Mouse (Mus musculus): ENCODE results near the gene Atpif1. TPM values are rescaled to one million over a fixed set of nuclear protein-coding genes. Genes with fewer than 3 reads are reported as not detected.

The Atpif1 gene
- total RNA-seq, 1 experiment from 2014 or later: 357 TPM

DNA sequence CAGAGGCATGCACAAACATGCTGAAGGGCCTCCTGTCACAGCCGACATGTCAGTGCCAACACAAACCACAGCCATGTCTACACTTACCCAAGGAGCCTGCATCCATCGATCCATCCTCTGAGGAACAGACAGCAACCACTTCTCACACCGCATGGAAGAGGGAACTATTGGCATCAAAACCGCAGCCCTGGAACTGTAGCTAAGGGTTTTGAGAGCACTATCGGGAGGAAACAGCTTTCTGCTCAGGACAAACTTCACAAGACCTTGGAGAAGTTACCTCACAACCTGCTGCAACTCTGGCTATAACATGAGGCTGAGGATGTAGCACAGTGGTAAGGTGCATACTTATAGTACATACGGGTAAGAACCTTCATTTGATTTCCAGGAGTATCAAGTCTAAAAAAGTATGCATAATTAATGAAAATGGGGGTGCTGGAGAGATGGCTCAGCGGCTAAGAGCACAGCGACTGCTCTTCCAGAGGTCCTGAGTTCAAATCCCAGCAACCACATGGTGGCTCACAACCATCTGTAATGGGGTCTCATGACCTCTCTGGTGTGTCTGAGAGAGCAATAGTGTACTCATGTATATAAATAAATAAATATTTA, 5.4 kb downstream of the Atpif1 start:
- DNase-seq: no peak

DNA sequence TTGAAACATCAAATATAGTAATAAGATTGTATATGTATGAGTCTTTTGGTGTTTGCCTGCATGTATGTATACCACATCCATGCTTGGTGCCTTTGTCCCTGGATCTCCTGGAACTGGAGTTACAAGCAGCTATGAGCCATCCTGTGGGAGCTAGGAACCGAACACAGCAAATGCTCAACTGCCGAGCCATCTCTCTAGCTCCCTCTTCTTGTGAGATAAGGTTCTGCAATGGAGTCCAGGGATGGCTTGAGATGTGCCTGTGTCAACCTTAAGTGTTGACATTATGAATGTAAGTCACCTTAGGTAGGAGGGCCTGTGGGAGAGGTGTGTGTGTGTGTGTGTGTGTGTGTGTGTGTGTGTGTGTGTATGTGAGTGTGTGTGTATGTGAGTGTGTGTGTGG, 6.8 kb downstream of the Atpif1 start:
- DNase-seq: no peak

DNA sequence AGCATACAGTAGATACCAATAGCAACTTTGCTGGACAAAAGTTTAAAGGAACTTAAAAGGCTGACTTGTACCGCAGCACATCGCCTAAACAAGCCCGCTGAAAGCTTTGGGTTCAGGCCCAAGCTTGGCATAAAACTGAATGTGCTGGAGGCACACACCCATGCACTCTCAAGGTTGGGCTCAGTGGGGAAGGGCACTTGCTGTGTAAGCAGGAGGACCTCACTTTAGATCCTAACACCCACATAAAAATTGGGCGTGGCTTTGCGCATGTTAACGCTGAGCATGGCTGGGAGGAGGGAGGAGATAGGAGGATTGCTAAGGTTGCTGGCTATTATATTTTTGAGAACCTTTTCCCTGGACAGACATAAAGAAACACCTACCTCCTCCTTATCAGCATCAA, 8.7 kb downstream of the Atpif1 start:
- DNase-seq: no peak

DNA sequence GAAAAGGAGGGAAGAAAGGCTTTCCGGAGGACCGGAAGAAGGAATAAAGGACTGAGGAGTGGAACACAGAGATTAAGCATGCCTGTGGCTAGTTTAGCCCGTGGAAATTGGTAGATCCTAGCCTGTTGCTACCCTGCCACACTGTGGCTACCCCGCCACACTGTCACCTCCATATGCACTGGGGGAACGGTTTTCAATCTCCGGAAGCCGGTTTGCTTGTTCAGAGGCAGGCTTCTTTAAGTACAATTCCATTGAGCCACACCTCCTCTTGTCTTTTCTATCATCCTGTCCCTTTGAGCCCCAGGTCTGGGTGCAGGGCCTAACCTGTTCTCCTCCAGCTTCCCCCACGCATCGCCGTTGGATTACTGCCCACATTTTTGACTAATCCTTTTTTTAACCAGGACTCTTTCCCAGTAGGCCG, 9.1 kb downstream of the Atpif1 start:
- no peak for DNase-seq

DNA sequence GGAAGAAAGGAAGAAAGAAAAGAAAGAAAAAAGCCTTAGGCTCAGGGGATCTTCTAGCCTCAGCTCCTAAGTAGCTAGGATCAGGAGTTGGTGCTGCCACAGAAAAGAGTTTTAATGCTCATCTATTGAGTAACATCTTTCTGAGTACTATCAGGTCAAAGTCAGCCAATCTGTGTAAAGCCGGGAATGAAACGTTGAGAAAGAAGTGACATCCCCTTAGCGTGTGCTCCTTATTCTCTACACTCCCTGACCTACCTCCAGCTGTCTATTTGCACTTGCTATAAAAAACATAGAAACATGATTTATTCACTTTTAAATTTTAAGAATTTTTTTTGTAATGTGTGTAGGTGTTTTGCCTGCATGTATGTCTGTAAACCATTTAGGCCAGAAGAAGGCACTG, 14.3 kb downstream of the Atpif1 start:
- no peak for DNase-seq

DNA sequence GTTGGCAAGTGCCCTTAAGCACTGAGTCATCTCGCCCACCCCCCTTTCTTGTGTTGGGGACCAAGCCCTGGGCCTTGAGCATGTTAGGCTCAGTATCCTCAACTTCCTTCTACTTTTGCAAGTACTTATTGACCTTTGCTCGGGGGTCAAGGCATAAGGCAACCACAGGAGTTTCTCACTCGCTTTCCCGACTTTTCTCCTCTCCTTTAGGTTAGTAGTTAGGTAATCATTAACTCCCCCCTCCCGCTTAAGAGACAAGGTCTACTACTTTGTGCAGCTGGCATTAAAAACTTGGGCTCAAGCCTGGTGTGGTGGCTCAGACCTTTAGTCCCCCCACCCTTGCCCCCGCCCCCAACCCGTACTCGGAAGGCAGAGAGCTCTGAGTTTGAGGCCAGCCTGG, 15.4 kb downstream of the Atpif1 start:
- no peak for DNase-seq

DNA sequence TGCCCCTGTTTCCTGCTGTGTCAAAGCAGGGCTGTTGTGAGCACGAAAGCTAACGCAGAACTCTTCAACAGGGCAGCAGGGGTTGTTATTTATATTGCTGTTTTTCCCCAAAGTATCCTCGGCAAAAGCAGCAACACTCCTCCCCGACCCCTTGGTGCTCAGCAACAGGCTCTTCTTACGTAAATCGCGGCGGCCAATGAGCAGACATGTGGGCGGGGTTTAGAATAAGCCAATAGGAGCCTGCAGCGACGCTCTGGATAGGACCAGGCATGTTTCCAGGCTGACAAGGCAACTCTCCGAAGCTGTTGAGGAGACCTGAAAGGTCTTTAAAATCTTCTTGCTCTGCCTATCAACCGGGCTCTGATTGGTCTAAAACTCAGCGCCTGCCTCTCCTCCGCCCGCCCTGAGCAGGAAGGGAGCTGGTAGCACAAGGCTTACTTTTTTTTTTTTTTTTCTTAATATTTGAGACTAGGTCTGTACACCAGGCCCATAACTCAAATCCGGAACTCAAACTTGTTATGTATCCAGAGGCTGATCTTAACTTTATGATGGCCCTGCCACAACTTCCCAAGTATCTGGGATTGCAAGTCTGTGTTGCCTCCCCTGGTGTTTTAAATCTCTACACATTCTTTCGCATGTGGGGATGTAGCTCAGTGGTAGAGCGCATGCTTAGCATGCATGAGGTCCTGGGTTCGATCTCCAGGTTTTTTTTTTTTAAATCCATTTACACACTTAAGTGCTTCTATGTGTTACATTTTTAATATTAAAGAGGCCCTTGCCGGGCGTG, 17.9 kb downstream of the Atpif1 start:
- DNase-seq: peak; percentile 95

DNA sequence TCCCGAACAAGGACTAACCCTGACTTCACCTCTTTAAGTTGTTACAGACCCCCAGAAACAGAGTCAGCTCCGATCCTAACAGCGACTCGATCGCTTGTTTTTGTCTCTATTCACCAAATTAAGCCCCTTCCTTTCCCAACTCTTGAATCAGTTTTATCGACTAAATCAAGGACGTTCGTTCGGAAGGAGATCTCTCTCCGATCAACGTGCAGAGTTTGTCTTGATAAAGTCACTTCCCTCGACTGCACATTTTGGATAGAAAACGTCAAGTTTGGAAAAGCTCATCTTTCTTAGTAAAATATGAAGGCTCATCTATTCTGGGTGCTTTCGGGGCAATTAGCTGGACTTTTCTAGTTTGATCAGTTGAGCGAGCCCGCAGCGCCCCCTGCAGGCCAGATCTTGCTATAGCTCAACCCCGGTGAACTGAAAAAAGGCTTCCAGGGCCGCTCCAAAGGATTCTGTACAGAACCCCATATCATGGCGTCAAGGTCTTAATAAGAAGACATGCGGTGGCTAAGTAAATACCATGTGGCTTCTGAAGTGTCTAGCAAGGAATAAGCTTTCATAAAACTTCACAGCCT, 18.8 kb downstream of the Atpif1 start:
- peak; percentile 92 for DNase-seq

DNA sequence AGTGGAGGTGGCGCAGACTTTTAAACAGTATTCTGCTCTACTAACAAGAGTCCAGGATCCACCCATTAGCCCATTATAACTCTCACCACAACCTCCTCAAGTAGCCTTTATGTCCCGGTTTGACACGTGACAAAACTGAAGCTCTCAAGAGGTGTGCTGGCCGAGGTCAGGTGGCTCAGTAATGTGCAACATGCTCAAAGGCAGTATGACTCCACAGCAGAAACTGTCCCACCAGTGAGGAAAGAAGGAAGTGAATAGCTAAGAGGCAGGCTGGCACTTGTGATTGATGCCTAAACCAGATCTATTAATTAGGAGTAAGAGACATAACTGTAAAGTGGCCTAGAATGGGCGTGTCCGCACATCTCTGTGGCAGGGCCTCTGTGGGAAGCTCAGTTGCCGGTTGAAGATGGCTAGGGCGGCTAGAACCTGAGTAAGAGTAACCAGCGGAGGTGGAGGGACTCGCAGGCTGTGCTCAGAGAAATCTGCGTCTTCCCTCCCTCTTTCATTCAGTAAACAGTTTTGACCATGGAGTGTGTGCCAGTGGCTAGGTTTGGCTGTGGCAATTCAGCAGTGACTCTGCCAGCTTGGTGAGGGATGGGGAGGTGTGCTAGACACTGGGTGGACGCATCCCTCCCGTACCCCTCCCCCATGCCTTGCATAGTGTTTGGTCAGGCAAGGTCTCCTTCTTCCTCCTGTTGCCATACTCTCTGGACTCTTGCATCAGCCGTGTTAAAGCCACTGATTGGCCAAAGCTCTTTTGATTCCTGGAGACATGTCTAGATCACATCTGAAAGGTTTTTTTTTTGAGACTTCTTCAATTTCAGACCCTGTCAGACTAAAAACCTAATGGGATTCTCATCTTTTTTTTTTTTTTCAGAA, 19.8 kb downstream of the Atpif1 start:
- peak; percentile 49 for DNase-seq

DNA sequence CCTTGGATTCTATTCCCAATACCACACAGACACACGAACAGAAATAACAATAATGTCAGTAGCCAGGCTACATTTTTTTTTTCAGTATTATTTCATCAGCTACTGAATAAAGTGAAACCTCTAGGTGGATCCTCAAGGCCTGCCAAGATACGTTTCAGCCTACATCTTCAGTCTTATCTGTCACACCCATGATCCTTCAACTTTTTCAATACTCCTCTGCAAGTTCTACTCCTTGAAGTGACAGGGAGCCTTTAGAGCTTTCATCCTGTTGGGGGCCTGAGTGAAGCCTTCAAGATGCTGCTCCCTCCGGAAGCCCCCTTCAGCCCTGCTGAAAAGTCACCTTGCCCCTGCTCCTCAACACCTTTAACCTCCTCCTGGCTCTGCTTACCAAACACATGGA, 21.4 kb downstream of the Atpif1 start:
- no peak for DNase-seq

DNA sequence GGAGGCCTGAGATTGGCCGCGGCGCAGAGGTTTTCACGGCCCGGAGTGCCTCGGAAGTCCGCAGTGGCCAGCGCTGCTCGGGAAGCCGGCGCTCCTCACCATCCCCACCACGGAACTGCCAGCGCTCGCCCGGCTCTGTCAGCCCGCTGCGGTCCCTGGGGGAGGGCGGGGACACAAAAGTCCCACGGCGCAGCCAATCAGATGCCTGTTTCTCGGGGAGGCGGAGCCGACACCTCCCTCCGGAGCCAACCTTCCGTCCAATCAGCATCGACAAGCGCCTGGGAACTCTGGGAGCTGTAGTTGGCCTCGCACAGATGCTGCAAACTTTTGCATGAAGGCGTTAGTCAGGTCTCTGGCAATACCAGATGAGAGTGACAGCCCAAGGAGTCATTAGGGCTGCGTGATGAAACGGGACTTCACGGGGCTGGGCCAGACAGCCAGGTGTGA, 23.1 kb downstream of the Atpif1 start, which contains the start of gene Sesn2:
Gene Sesn2, minus strand, starts transcription at position 150 of the 447 bp plus-strand sequence.
- DNase-seq: peak; percentile 99

DNA sequence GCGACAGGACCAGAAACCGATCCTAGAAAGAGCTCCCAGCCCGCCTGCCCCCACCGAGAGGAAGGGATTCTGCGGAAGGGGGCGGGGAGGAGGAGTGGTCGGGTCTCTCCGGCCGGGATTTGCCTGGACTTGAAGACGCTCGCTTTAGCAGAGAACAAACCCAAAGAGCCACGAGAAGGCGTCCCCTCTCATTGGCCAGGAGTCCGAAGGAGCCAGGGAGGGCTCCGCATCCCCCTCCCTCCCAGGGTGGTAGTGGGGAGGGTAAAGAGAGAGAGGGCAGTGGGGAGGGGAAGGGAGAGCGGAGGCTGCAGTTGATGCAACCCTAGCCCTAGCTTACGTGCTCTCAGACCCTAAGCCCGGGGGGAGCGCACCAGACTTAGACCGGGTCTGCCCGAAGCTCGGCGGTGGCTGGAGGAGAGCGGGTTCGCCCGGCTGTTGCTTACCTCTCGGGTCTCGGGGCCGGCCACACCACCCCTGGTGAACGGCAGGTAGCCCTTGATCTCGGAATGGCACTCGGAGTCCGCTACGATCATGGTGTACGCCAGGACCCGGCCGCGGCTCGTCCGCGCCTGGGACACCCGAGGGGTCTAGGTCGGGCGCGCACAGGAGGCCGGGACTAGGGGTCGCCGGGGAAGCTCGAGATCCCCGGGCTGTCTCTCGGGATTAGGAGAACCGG, 23.7 kb downstream of the Atpif1 start:
- peak; percentile 88 for DNase-seq

DNA sequence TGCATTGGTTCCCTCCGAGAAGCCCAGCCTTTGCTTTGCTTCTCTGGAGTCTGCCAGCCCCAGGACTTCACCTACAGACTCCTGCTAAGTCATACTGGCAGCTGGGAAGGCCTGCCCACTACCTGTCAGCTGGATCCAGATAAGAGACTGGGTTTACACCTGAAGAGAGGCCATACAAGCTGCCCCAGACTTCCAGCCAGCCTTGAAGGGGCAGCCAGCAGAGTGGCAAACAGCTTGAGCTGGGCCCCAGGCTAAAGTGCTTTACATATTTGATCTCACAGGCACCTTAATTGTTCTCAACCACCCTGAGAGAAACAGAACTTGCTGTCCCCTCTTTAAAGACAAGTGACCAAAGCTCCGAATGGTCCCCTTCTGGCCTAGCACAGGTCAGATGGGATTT, 26.2 kb downstream of the Atpif1 start:
- DNase-seq: no peak

DNA sequence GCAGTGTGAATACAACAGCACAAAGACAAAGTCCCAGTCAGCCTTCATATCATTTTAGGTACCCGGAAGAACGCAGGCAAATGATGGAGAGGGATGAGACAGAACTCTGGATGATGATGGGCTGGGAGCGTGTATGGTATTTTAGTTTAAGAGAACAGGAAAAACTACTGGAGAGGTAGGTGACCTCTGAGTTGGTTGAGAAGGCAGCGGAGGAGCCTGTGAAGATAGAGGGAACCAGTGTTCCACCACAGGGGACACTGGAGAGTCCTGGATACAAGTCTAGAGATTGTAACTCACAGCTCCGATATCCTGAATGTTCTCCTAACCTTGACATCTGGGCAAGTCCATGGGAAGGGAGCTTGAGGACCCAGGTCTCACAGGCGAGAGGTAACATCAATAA, 27.2 kb downstream of the Atpif1 start:
- no peak for DNase-seq

DNA sequence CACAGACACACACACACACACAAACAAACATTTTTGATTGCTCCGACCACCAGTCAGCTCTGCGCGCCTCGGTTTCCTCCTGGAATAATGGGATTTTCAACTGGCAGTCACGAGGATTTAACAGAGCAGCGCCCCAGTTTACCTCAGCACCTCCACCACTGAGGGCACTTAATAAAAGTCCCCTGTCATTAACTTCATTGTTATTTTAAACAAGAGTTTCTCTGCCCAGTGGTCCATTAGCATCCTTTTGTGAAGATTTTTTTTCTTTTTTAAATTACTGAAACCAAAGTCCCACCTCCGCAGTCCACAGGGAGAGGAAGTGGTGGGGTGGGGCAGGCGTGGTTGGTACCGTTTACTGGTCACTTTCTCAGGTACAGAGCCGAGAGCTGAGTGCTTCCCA, 27.7 kb downstream of the Atpif1 start:
- DNase-seq: no peak

DNA sequence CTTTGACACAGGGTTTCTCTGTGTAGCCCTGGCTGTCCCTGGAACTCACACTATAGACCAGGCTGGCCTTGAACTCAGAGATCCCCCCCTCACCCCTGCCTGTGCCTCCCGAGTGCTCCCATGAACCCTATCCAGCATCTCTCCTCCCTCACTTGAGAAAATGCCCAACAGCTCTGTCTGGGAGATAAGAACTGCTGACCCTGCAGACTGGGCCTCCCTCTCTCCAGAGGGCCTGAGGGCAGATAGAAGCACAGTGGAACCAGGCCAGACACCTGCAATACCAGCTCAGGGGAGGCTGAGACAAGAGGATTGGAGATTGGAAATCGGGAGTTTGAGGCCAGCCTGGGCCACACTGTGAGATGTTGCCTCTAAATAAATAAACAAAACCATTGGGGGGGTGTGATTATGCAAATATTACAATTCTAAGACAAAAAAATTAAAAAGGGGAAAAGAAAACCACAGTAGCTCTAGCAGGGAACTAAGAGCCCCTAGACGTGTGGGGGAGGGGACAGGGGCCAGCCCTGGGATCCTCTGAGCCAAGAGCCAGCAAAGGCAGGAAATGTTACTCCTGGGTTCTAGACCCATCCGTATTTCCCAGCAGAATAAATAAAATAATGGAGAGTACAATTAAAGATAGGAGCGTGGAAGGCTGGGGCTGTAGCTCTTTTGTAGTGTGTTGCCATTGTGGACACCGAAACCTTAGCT, 28.3 kb downstream of the Atpif1 start:
- DNase-seq: no peak

DNA sequence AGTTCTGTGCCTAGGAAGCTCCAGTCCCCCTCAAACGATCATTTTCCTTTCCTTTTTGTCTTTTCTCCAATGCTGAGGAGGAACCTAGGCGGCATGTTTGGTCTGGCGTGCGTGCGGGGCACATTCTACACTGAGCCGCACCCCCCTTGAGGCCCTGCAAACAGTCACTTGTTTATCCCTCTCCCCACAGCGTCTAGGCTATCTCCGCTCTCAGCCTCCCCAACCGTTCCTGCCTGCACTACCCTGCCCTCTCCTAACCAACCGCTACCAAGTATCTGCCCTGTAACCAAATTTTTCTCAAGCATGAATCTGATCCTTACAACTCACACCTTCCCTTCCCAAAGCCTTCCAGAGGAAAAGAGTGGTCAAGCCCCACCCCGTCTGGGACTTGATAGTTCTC, 30.1 kb downstream of the Atpif1 start:
- DNase-seq: no peak

DNA sequence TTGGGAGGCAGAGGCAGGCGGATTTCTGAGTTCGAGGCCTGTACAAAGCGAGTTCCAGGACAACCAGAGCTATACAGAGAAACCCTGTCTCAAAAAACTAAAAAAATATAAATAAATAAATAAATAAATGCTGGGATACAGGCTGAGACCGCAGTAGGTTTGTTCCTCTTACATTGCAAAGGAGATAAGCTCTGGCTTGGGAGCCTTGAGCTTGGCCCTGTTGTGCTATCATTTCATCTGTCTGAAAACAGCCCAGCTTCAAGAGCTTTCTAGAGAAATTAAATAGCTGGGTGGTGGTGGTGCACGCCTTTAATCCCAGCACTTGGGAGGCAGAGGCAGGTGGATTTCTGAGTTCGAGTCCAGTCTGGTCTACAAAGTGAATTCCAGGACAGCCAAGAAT, 31.8 kb downstream of the Atpif1 start:
- DNase-seq: no peak

DNA sequence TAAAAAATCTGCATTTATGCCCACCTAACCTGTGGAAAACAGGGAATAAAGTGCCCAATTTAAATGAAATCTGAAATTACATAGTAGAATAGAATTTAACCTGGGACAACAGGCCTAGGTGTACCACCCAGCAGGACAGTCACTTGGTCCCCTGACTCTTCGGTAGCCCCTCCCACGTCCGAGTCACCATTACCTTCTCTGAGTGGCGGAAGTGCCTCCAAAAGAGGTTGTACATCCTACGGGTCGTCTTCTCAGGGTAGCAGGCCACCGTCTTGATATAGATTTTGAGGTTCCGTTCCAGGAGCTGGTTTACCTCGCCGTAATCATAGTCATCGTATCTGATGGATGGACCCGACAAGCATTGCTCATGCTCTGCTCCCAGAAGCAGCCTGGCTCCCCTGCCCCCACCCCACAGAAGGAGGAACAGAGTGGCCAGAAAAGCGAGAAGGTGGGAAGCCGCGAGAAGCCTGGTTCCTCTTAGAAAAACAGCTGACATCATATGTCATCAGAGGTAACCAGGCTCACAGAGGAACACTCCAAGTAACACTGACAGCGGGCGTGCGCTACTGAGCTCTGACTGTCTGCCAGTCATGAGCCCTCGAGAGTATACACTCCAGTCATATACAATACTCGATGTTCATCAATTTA, 39.1 kb downstream of the Atpif1 start:
- DNase-seq: no peak

DNA sequence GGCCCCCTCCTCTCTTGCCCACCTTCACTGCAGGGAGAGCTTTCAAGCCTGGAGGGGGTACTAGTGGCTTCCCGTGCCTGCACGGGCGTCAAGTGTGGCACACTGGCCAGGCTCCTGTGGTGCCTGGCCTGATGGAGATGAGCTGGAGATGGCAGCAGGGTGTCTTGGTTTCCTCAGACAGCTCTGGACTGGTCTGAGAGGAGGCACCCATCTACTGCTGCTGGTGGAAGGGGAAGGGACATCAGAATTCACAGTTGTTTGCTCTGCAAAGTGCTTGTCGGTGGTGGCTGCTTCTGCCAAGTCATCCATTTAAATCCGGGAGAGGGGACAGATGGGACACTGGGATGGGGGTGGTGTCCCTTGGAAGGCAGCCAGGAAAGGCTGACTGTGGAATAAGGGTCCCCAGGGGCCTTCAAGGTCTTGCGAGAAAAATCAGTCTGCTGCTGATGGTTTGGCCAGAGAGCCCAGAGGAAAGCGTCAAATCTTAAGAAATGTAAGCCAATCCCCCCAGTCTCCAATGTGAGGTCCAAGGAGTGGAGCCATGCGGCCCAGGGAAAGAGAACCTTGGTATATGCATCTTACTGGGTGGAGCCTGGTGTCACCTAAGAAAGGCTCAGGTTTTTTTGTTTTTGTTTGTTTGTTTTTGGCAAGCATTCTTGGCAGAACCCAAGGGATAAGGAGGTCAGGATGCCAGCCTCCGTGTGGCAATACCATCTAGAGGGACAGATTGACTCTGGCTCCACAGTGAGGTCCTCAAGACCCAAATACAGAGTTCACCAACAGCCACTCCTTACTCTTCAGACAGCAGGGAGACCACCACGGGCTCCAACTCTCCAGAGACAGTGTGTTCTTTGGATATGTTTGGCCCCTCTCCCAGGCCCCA, 41.0 kb downstream of the Atpif1 start:
- peak; percentile 67 for DNase-seq
